Mouse (Mus musculus): Measurements from ENCODE around the gene Tex47. TPM values are rescaled to one million over a fixed set of nuclear protein-coding genes. Genes with fewer than 3 reads are reported as not detected.
A peak's percentile ranks its signal among the peaks of the same experiment; 100 is the strongest.

Gene Tex47
- 0.08 TPM in 1 of 2 replicates, not detected in the other for polyA plus RNA-seq (2015; fragmentation: Nextera tagmentation; extraction: Ambion mirVana)

DNA sequence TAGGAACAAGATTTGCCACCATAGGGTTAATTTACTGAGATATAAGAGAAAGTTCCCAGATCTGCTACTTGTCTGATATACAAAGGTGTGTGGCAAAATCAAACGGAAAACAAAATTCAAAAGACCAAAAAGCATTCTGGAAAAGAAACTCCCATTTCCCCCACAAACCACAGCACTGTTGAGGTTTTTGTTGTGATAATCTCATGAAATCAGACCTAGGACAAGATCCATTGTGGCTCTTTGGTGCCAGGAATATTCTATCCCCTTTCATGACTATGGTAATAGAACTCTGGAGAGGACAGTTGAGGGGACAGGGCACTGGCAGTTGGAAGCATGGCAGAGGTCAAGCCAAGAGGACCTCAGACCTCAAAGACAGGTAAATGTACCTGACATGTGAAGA is at the start of gene Tex47:
Gene Tex47, plus strand, starts transcription at position 301 of the 400 bp plus-strand sequence.
- WGBS: 86% methylated on average over 1 of the region's 1 CpGs
- Histone ChIP-seq H3K9ac (replicated peaks; ENCODE audit: low read length) (no peak within 1 kb of the TSS), H3K4me1 (ENCODE audit: insufficient read depth, low read length) (no peaks in the 10 kb centered on the region), H3K27ac (ENCODE audit: low read length) (no peak within 1 kb of the TSS), H3K4me3 (ENCODE audit: low read length) (no peak within 1 kb of the TSS), H3K9me3 (ENCODE audit: low read length) (no peaks in the 10 kb centered on the region), H3K36me3 (ENCODE audit: insufficient read depth, low read length) (no peaks in the 10 kb centered on the region), H3K27me3 (ENCODE audit: insufficient read depth, low read length) (no peaks in the 10 kb centered on the region), H3K4me2 (replicated peaks; ENCODE audit: low read depth, low read length) (no peak within 1 kb of the TSS)
- no peak for ATAC-seq (ENCODE audit: low FRiP score, low TSS enrichment)

- Histone ChIP-seq H3K36me3 (ENCODE audit: insufficient read depth, low read length) (no peaks in the 10 kb centered on the region), H3K4me1 (ENCODE audit: insufficient read depth, low read length) (no peaks in the 10 kb centered on the region), H3K4me2 (replicated peaks; ENCODE audit: low read depth, low read length) (no peak overlapping the region), H3K9me3 (ENCODE audit: low read length) (no peaks in the 10 kb centered on the region), H3K27me3 (ENCODE audit: insufficient read depth, low read length) (no peaks in the 10 kb centered on the region), H3K9ac (replicated peaks; ENCODE audit: low read length) (no peak overlapping the region), H3K4me3 (ENCODE audit: low read length) (no peak overlapping the region), H3K27ac (ENCODE audit: low read length) (no peak overlapping the region)
- 87% methylated on average over 7 of the region's 7 CpGs for WGBS
- ATAC-seq (ENCODE audit: low FRiP score, low TSS enrichment): peak; percentile 65; the same call in 1 of the 2 replicates
Observed at GRCm38 (mm10) chr5:7276659-7277455, 27.1 kb upstream of the Tex47 start.

DNA sequence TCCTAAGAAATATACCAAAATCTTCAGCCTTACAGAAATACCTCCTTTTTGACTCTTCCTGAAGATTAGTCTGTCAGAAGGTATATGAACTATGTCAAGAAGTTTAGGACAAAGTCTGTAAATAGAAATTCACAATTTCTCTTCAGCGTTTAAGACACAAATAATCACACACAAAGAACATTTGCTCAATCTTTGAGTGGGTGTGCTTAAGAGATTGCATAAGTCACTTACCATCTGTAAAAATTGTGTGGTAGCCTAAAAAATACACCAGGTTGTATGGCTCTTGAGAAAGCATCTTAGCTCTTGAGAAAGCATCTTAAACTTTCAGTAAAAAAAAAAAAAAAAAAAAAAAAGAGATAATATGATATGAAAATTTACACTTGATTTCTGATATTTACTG is 19.6 kb upstream of the Tex47 start:
- H3K36me3 ChIP-seq (ENCODE audit: insufficient read depth, low read length): no peaks in the 10 kb centered on the region

GRCm38 (mm10) chr5:7302969-7303368 is 950 bp upstream of the Tex47 start:
- no peak for ATAC-seq (ENCODE audit: low FRiP score, low TSS enrichment)

More for the DNA sequence above, 19.6 kb upstream of the Tex47 start:
- no peak for ATAC-seq (ENCODE audit: low FRiP score, low TSS enrichment)
- H3K4me1 ChIP-seq (ENCODE audit: insufficient read depth, low read length): no peaks in the 10 kb centered on the region
- H3K4me2 ChIP-seq (replicated peaks; ENCODE audit: low read depth, low read length): no peak overlapping the region
- H3K27me3 ChIP-seq (ENCODE audit: insufficient read depth, low read length): no peaks in the 10 kb centered on the region
- H3K27ac ChIP-seq (ENCODE audit: low read length): no peak overlapping the region
- 86% methylated on average over 1 of the region's 1 CpGs for WGBS
- no peak overlapping the region for H3K4me3 ChIP-seq (ENCODE audit: low read length)
- no peak overlapping the region for H3K9ac ChIP-seq (replicated peaks; ENCODE audit: low read length)
- no peaks in the 10 kb centered on the region for H3K9me3 ChIP-seq (ENCODE audit: low read length)

DNA sequence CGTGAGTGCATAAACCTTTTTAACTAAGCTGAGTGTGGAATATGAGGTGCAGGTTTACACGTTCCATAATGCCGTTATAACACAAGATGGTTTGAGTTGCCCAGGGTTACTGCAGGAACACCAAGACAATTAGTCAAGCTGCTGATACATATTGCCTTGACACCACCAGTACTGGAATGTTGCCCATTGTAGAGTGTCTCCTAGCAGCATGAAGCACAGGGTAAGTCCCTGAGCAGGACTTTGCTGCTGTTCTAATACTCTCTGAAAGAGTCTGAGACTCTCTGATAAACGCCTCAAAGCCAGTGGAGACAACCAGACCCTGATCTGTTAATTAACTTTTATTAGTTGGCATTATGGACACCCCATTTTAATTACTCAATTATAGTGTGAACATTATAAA is 21.7 kb downstream of the Tex47 start:
- no peak overlapping the region for H3K27ac ChIP-seq (ENCODE audit: low read length)

More at GRCm38 (mm10) chr5:7302969-7303368, 950 bp upstream of the Tex47 start:
- no peak overlapping the region for H3K9ac ChIP-seq (replicated peaks; ENCODE audit: low read length)
- no peaks in the 10 kb centered on the region for H3K27me3 ChIP-seq (ENCODE audit: insufficient read depth, low read length)
- no peaks in the 10 kb centered on the region for H3K36me3 ChIP-seq (ENCODE audit: insufficient read depth, low read length)
- no peak overlapping the region for H3K4me3 ChIP-seq (ENCODE audit: low read length)
- H3K9me3 ChIP-seq (ENCODE audit: low read length): no peaks in the 10 kb centered on the region
- no peak overlapping the region for H3K4me2 ChIP-seq (replicated peaks; ENCODE audit: low read depth, low read length)
- no peaks in the 10 kb centered on the region for H3K4me1 ChIP-seq (ENCODE audit: insufficient read depth, low read length)
- H3K27ac ChIP-seq (ENCODE audit: low read length): no peak overlapping the region
- WGBS: 67% methylated on average over 1 of the region's 1 CpGs

GRCm38 (mm10) chr5:7344145-7345010 is 40.5 kb downstream of the Tex47 start, which contains the start of gene Zfp804b:
Gene Zfp804b (minus strand): TSS chr5:7344756.
- under 1% methylated on average over 50 of the region's 50 CpGs for WGBS
- no peaks in the 10 kb centered on the region for H3K36me3 ChIP-seq (ENCODE audit: insufficient read depth, low read length)
- peak; percentile 96 for ATAC-seq (ENCODE audit: low FRiP score, low TSS enrichment)
- peak within 1 kb of the TSS; percentile 61 for H3K9ac ChIP-seq (replicated peaks; ENCODE audit: low read length)
- H3K4me3 ChIP-seq (ENCODE audit: low read length): peak within 1 kb of the TSS; percentile 63
- H3K4me1 ChIP-seq (ENCODE audit: insufficient read depth, low read length): no peaks in the 10 kb centered on the region
- no peaks in the 10 kb centered on the region for H3K27me3 ChIP-seq (ENCODE audit: insufficient read depth, low read length)
- no peak within 1 kb of the TSS for H3K27ac ChIP-seq (ENCODE audit: low read length)
- peak within 1 kb of the TSS; percentile 95 for H3K4me2 ChIP-seq (replicated peaks; ENCODE audit: low read depth, low read length)
- no peaks in the 10 kb centered on the region for H3K9me3 ChIP-seq (ENCODE audit: low read length)

More for the DNA sequence above, 21.7 kb downstream of the Tex47 start:
- WGBS: 89% methylated on average over 4 of the region's 4 CpGs
- Histone ChIP-seq H3K36me3 (ENCODE audit: insufficient read depth, low read length) (no peaks in the 10 kb centered on the region), H3K27me3 (ENCODE audit: insufficient read depth, low read length) (no peaks in the 10 kb centered on the region), H3K9ac (replicated peaks; ENCODE audit: low read length) (no peak overlapping the region), H3K4me2 (replicated peaks; ENCODE audit: low read depth, low read length) (no peak overlapping the region), H3K4me3 (ENCODE audit: low read length) (no peak overlapping the region), H3K9me3 (ENCODE audit: low read length) (no peaks in the 10 kb centered on the region), H3K4me1 (ENCODE audit: insufficient read depth, low read length) (no peaks in the 10 kb centered on the region)
- ATAC-seq (ENCODE audit: low FRiP score, low TSS enrichment): no peak

DNA sequence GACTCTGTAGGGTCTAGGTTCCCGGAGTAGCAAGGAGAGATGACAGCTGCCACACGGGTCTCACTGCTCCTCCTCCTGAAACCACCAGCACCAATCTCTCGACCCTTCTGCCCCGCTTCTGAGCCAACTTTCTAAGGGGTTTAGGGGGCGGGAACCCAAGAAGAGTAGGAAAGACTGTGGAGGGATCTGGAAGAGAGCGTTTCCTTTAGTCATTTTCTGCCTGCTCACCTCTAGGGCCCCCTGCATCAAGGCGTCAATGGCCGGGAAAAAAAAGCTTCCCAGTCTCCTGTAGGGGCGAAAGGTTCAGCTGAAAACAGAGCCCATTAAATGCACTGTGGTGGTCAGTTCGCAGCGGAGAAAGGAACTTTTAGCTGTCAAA is 41.1 kb downstream of the Tex47 start:
- H3K27me3 ChIP-seq (ENCODE audit: insufficient read depth, low read length): no peaks in the 10 kb centered on the region
- 1% methylated on average over 11 of the region's 11 CpGs for WGBS
- H3K27ac ChIP-seq (ENCODE audit: low read length): no peak overlapping the region
- ATAC-seq (ENCODE audit: low FRiP score, low TSS enrichment): peak; percentile 52; the same call in 1 of the 2 replicates
- no peaks in the 10 kb centered on the region for H3K4me1 ChIP-seq (ENCODE audit: insufficient read depth, low read length)
- H3K36me3 ChIP-seq (ENCODE audit: insufficient read depth, low read length): no peaks in the 10 kb centered on the region
- no peaks in the 10 kb centered on the region for H3K9me3 ChIP-seq (ENCODE audit: low read length)
- peak overlapping the region; percentile 95 for H3K4me2 ChIP-seq (replicated peaks; ENCODE audit: low read depth, low read length)
- peak overlapping the region; percentile 61; the same call in 1 of the 2 replicates for H3K9ac ChIP-seq (replicated peaks; ENCODE audit: low read length)
- peak overlapping the region; percentile 63 for H3K4me3 ChIP-seq (ENCODE audit: low read length)

Other genes with a start within 250 kb of the Tex47 start
- 0.11 and 0.12 TPM in 2 replicates for gene Zfp804b, start 40.6 kb downstream of the Tex47 start, polyA plus RNA-seq (2015; fragmentation: Nextera tagmentation; extraction: Ambion mirVana)

All from kidney, embryonic 16.5 days (tissue).